Comparison of ENCODE assay signal across 10 mouse cellular contexts in the genomic region with DNA sequence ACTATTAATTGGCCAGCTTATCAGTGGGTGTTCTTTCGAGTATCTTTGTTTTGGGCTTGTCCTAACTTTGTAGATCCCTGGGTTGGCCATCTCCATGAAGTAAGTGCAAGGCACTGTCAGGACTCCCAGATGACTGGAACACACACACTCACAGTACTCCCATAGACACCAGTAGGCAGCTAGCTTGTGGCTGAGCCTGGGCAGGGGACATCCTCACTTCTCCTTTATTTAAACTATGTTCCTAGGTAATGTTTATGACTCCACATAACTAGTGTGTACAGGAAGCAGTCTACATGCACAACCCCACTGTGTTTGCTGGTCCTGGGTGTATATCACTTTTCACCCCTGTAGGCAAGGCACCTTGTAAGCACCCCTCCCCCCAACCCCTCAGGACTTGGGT. TPM values are rescaled to one million over a fixed set of nuclear protein-coding genes. Genes with fewer than 3 reads are reported as not detected.
DNase-seq lines count a peak whose midpoint lies in the region; ATAC-seq and TF ChIP-seq lines count a peak whose summit lies in the region.
"Had no signal": no experiment of that assay in that cellular context is flagged by ENCODE, and none has a peak within 500 bp of the region (broad histone marks: within the 10 kb centered on the region; RNA-seq: fewer than 3 reads in every experiment).

No protein-coding gene starts in this region.

- peak overlapping the region; percentile 74; the same call in 1 of the 2 replicates for H3K27ac ChIP-seq in heart, embryonic 11.5 days (ENCODE audit: low read depth, low read length)
- H3K27ac ChIP-seq in ES-E14 (ENCODE audit: insufficient read depth, low read depth, low read length, poor library complexity, severe bottlenecking), result no peak overlapping the region
- peak overlapping the region; percentile 90 for H3K27ac ChIP-seq in hindbrain, embryonic 10.5 days
- no peak overlapping the region for H3K27ac ChIP-seq in midbrain, embryonic 11.5 days (ENCODE audit: low read depth, low read length)
- H3K27ac ChIP-seq: macrophage had no signal

- 0 out of 2 replicates have a peak overlapping the region, but pooled peaks have one; percentile 34 for H3K9ac ChIP-seq in heart, embryonic 11.5 days (ENCODE audit: low read depth, low read length)
- H3K9ac ChIP-seq in ES-E14 (ENCODE audit: insufficient read depth, low read depth, low read length, poor library complexity, severe bottlenecking), result peak overlapping the region; percentile 43; the same call in 1 of the 2 replicates
- H3K9ac ChIP-seq in midbrain, embryonic 11.5 days (ENCODE audit: low read length), result peak overlapping the region; percentile 30; the same call in 1 of the 2 replicates

- in situ Hi-C loops in ES-E14 (cut with MboI; ENCODE audit: low sequenced_read_pairs in 2 of 2, unreplicated experiment in 2 of 2), result no loop called here

- H3K4me2 ChIP-seq in heart, embryonic 11.5 days, result peak overlapping the region; percentile 65
- peak overlapping the region; percentile 54 for H3K4me2 ChIP-seq in midbrain, embryonic 11.5 days

- no peaks in the 10 kb centered on the region for H3K4me1 ChIP-seq in heart, embryonic 11.5 days (ENCODE audit: control insufficient read depth, insufficient read depth, low read length)
- peaks cover 0 to 3% of the 10 kb centered on the region in 2 experiments; a peak in 1 of 4 replicates for H3K4me1 ChIP-seq in ES-E14 (ENCODE audit: control insufficient read depth in 2 of 2, insufficient read depth in 2 of 2, low read length in 2 of 2, poor library complexity in 1 of 2)
- H3K4me1 ChIP-seq in hindbrain, embryonic 10.5 days (replicated peaks), result peaks cover 12% of the 10 kb centered on the region; the same call in 1 of the 2 replicates
- H3K4me1 ChIP-seq in midbrain, embryonic 11.5 days (ENCODE audit: control insufficient read depth, insufficient read depth, low read length), result no peaks in the 10 kb centered on the region

- H3K36me3 ChIP-seq in heart, embryonic 11.5 days (ENCODE audit: control insufficient read depth, insufficient read depth, low read length), result no peaks in the 10 kb centered on the region
- no peaks in the 10 kb centered on the region for H3K36me3 ChIP-seq in ES-E14 (ENCODE audit: control insufficient read depth, insufficient read depth, low read length, poor library complexity, severe bottlenecking)
- no peaks in the 10 kb centered on the region for H3K36me3 ChIP-seq in hindbrain, embryonic 10.5 days
- no peaks in the 10 kb centered on the region for H3K36me3 ChIP-seq in midbrain, embryonic 11.5 days (ENCODE audit: control insufficient read depth, insufficient read depth, low read length)

- peak overlapping the region; percentile 61 for H3K4me3 ChIP-seq in heart, embryonic 11.5 days (ENCODE audit: low read depth, low read length)
- peak overlapping the region in 1 of 2 experiments; percentile 88; a peak in 2 of 4 replicates for H3K4me3 ChIP-seq in ES-E14 (ENCODE audit: insufficient read depth in 1 of 2, low read depth in 1 of 2, low read length in 2 of 2, poor library complexity in 1 of 2, severe bottlenecking in 1 of 2)
- H3K4me3 ChIP-seq in hindbrain, embryonic 10.5 days, result peak overlapping the region; percentile 69
- peak overlapping the region; percentile 57 for H3K4me3 ChIP-seq in midbrain, embryonic 11.5 days (ENCODE audit: low read depth, low read length)

- H3K27me3 ChIP-seq in heart, embryonic 11.5 days (ENCODE audit: control insufficient read depth, insufficient read depth, low read length), result no peaks in the 10 kb centered on the region
- no peaks in the 10 kb centered on the region for H3K27me3 ChIP-seq in hindbrain, embryonic 10.5 days (ENCODE audit: insufficient read depth, poor library complexity, severe bottlenecking)
- H3K27me3 ChIP-seq in midbrain, embryonic 11.5 days (ENCODE audit: control insufficient read depth, insufficient read depth, low read length), result no peaks in the 10 kb centered on the region
- H3K27me3 ChIP-seq: CH12.LX had no signal

- intact Hi-C loops in heart, postnatal 36 days (cut with DNase I), result no loop called here

- no peak for ATAC-seq in heart, embryonic 11.5 days (replicated peaks; ENCODE audit: insufficient number of reproducible peaks, low FRiP score, low TSS enrichment)
- ATAC-seq in midbrain, embryonic 11.5 days (ENCODE audit: low FRiP score), result 0 out of 2 replicates have a peak, but pooled peaks have one; percentile 1

- 43% methylated on average over 1 of the region's 1 CpGs for WGBS in heart, embryonic 11.5 days (ENCODE audit: insufficient replicate concordance)
- 31% methylated on average over 1 of the region's 1 CpGs for WGBS in hindbrain, embryonic 10.5 days
- 40% methylated on average over 1 of the region's 1 CpGs for WGBS in midbrain, embryonic 11.5 days

- no peaks in the 10 kb centered on the region for H3K9me3 ChIP-seq in heart, embryonic 11.5 days (replicated peaks; ENCODE audit: control insufficient read depth, low read length)
- H3K9me3 ChIP-seq in ES-E14 (ENCODE audit: control insufficient read depth, insufficient read depth, low read depth, low read length), result no peaks in the 10 kb centered on the region
- H3K9me3 ChIP-seq in hindbrain, embryonic 10.5 days, result no peaks in the 10 kb centered on the region
- no peaks in the 10 kb centered on the region for H3K9me3 ChIP-seq in midbrain, embryonic 11.5 days (ENCODE audit: control insufficient read depth, low read length)

- DNase-seq in heart, postnatal 36 days, result no peak
- DNase-seq in ES-E14 (ENCODE audit: low read depth, low spot score), result no peak
- no peak for DNase-seq in hindbrain, embryonic 10.5 days (ENCODE audit: low spot score)
- DNase-seq in midbrain, embryonic 11.5 days (ENCODE audit: low spot score, missing footprints), result no peak
- no peak for DNase-seq in layer of hippocampus, adult 9-11 months
- no peak for DNase-seq in frontal cortex, postnatal 25 days (ENCODE audit: low spot score in 2 of 2)
- no peak for DNase-seq in left cerebral cortex, adult 18-20 months (ENCODE audit: low spot score in 2 of 2)

TF ChIP-seq in ES-E14, 5 proteins besides CTCF, POLR2A, EP300 and RAD21:
- TF ChIP-seq MAFK (IDR thresholded peaks at IDR 0.05; ENCODE audit: insufficient read depth, low read depth, low read length), result no peak

RNA-seq across cellular contexts. Expression of a gene that starts 0.5 kb away (rescaled TPM):
- 5.2 and 6.5 TPM in 2 replicates for polyA plus RNA-seq in heart, embryonic 11.5 days (2014; fragmentation: Nextera tagmentation; extraction: Ambion mirVana)
- total RNA-seq in heart, postnatal 36 days (2021), result 10 to 100 TPM; 14.1 to 18.1 TPM
- 8.0 and 12.7 TPM in 2 replicates for total RNA-seq in ES-E14 (2012; rRNA removed)
- 4.1 and 5.1 TPM in 2 replicates for polyA plus RNA-seq in hindbrain, embryonic 10.5 days (2016; fragmentation: Nextera tagmentation; extraction: Ambion mirVana)
- 3.9 and 4.9 TPM in 2 replicates for polyA plus RNA-seq in midbrain, embryonic 11.5 days (2014; fragmentation: Nextera tagmentation; extraction: Ambion mirVana)
- 1 to 10 TPM; 2.8 to 3.3 TPM for total RNA-seq in left cerebral cortex, adult 18-20 months (2021)

Comparison
In these comparisons a context has a peak if more than half of its experiments do, and no peak if none do; other contexts are left out.
1. H3K27ac ChIP-seq: peak in heart, embryonic 11.5 days (single experiment) and hindbrain, embryonic 10.5 days (single experiment); none in ES-E14 (single experiment) and midbrain, embryonic 11.5 days (single experiment).
2. Peak in every context shown above with its lines, with median percentiles within 50 percentile points of each other: H3K9ac ChIP-seq.